Mouse (Mus musculus): ENCODE measurements around the gene Olfr103. TPM values are rescaled to one million over a fixed set of nuclear protein-coding genes. Genes with fewer than 3 reads are reported as not detected.

Gene Olfr103
- total RNA-seq (2021), result not detected

- DNase-seq (ENCODE audit: extremely low spot score in 1 of 2, low spot score in 1 of 2), result no peak
Observed at GRCm38 (mm10) chr17:37339598-37339997, at the start of gene Olfr103. Olfr103 (minus strand) TSS chr17:37339698.

DNA sequence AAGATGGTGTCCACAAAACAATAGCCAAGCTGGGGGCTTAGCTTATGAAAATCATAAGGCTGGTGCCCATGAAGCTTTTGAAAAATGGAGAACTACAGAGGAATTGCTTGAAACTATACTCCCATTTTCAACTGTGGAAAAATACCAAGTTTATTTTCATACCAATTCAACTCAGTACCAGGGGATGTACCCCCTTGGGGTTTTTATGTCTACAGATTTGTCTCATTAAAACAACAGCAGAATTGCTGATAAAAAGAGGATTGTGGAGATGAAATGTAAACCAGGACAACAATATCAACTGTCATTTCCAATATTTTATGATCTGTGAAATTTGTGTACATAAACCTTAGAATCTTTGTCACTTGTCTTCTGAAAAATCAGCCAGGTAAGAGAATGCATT lies 39.2 kb upstream of the Olfr103 start, which contains the start of gene Olfr105-ps:
Gene Olfr105-ps (plus strand): TSS at position 301 of the 400 bp plus-strand sequence.
- no peak for DNase-seq (ENCODE audit: extremely low spot score in 1 of 2, low spot score in 1 of 2)

GRCm38 (mm10) chr17:37359282-37359681 lies 19.8 kb upstream of the Olfr103 start, which contains the start of gene Olfr104-ps:
Olfr104-ps (plus strand) TSS chr17:37359582.
- DNase-seq (ENCODE audit: extremely low spot score in 1 of 2, low spot score in 1 of 2), result no peak

GRCm38 (mm10) chr17:37316954-37317353 lies 22.5 kb downstream of the Olfr103 start, which contains the start of gene Olfr102:
Olfr102 (minus strand) TSS chr17:37317054.
- no peak for DNase-seq (ENCODE audit: extremely low spot score in 1 of 2, low spot score in 1 of 2)

DNA sequence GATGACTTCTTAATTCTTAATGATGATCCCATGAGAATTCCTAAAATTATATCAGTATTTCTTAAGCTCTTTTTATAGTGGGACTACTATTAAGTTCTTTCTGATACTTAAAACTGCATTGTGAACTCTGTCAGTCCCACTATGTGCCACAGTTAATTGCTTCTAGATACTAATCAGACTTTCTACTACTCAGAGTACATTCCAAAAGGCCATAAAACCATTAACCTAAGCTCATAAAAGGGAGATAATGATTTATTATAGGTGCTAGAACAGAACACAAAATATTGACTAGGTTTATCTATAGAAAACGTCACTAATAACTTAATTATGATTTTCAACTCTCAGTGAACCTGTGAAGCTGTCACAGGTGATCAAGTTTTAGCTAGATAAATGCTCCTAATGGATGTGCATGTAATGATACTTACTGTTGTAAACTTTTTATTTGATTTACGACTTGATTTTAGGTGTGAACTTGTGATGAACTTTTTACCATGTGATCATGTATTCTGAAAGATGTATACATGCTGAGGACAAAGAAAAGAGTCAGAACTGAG lies 29.3 kb downstream of the Olfr103 start:
- no peak for DNase-seq (ENCODE audit: extremely low spot score in 1 of 2, low spot score in 1 of 2)

DNA sequence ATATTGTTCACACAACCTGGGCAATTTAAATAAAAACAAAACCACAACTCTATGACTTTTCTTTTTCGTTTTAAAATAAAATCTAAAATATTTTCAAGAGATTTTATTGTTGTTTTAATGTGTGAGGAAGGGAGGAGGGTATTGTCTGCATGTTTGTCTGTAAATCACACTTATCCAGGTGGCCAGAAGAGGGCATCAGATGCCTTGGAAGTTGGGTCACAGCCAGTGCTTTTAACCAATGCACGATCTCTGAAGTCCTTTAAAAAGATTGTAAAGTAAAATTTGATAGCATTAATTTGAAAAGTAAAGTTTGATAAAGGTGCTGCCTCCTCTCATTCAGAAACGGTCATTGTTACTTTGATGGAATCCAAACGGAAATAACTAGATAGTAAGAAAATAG lies 31.0 kb downstream of the Olfr103 start:
- DNase-seq (ENCODE audit: extremely low spot score in 1 of 2, low spot score in 1 of 2), result no peak

GRCm38 (mm10) chr17:37304213-37304612 lies 35.3 kb downstream of the Olfr103 start, which contains the start of gene Olfr101:
Olfr101 (minus strand) TSS chr17:37304313.
- no peak for DNase-seq (ENCODE audit: extremely low spot score in 1 of 2, low spot score in 1 of 2)

Other genes starting within 250 kb of the Olfr103 start
- gene Olfr91, start 241.4 kb downstream of the Olfr103 start, total RNA-seq (2021), result not detected
- not detected for gene Olfr92, start 219.6 kb downstream of the Olfr103 start, total RNA-seq (2021)
- gene Olfr93, start 178.2 kb downstream of the Olfr103 start, total RNA-seq (2021), result not detected
- not detected for gene Ubd, start 145.8 kb downstream of the Olfr103 start, total RNA-seq (2021)
- not detected for gene Olfr94, start 138.7 kb downstream of the Olfr103 start, total RNA-seq (2021)
- not detected for gene Olfr95, start 126.6 kb downstream of the Olfr103 start, total RNA-seq (2021)
- gene Olfr96, start 119.6 kb downstream of the Olfr103 start, total RNA-seq (2021), result not detected
- gene Olfr97, start 102.4 kb downstream of the Olfr103 start, total RNA-seq (2021), result not detected
- not detected for gene Olfr98, start 75.9 kb downstream of the Olfr103 start, total RNA-seq (2021)
- gene H2-M3, start 69.5 kb downstream of the Olfr103 start, total RNA-seq (2021), result 1 to 10 TPM; 1.2 to 2.2 TPM
- not detected for gene Olfr99, start 56.2 kb downstream of the Olfr103 start, total RNA-seq (2021)
- gene Olfr101, start 35.4 kb downstream of the Olfr103 start, total RNA-seq (2021), result not detected
- gene Olfr102, start 22.6 kb downstream of the Olfr103 start, total RNA-seq (2021), result not detected
- gene Olfr104-ps, start 19.9 kb upstream of the Olfr103 start, total RNA-seq (2021), result not detected
- not detected for gene Olfr105-ps, start 39.3 kb upstream of the Olfr103 start, total RNA-seq (2021)
- gene Olfr106-ps, start 50.7 kb upstream of the Olfr103 start, total RNA-seq (2021), result not detected
- not detected for gene Olfr107, start 59.5 kb upstream of the Olfr103 start, total RNA-seq (2021)
- not detected for gene Olfr108, start 105.8 kb upstream of the Olfr103 start, total RNA-seq (2021)
- not detected for gene Olfr109, start 119.2 kb upstream of the Olfr103 start, total RNA-seq (2021)
- gene H2-M2, start 143.9 kb upstream of the Olfr103 start, total RNA-seq (2021), result not detected
- gene Olfr110, start 152.8 kb upstream of the Olfr103 start, total RNA-seq (2021), result not detected
- not detected for gene Olfr111, start 168.3 kb upstream of the Olfr103 start, total RNA-seq (2021)
- gene Olfr112, start 229.8 kb upstream of the Olfr103 start, total RNA-seq (2021), result not detected
- not detected for gene Olfr113, start 238.0 kb upstream of the Olfr103 start, total RNA-seq (2021)

Data from layer of hippocampus, postnatal 25 days (tissue).